Mouse (Mus musculus): ENCODE measurements around the gene Traf4.
"Not testable (repeated sequence)": the region's sequence is repeated elsewhere in the genome, so short reads cannot be mapped to it uniquely, and the experiment has no call there.

Gene Traf4

GRCm38 (mm10) chr11:78164924-78165760 is at the start of gene Traf4:
Traf4 (minus strand) TSS chr11:78165589.
- DNase-seq (ENCODE audit: low spot score in 2 of 2), result peak; percentile 76 to 83

GRCm38 (mm10) chr11:78213086-78213817 is 47.9 kb upstream of the Traf4 start:
- DNase-seq (ENCODE audit: low spot score in 2 of 2), result no peak

- no peak for DNase-seq (ENCODE audit: low spot score in 2 of 2)
Observed at GRCm38 (mm10) chr11:78211513-78211912, 46.1 kb upstream of the Traf4 start.

GRCm38 (mm10) chr11:78210615-78211014 is 45.2 kb upstream of the Traf4 start:
- no peak for DNase-seq (ENCODE audit: low spot score in 2 of 2)

- no peak for DNase-seq (ENCODE audit: low spot score in 2 of 2)
Observed at GRCm38 (mm10) chr11:78209886-78210285, 44.5 kb upstream of the Traf4 start.

- DNase-seq (ENCODE audit: low spot score in 2 of 2), result no peak
Observed at GRCm38 (mm10) chr11:78207190-78207589, 41.8 kb upstream of the Traf4 start.

GRCm38 (mm10) chr11:78205361-78206206 is 40.2 kb upstream of the Traf4 start:
- no peak for DNase-seq (ENCODE audit: low spot score in 2 of 2)

GRCm38 (mm10) chr11:78204287-78204686 is 38.9 kb upstream of the Traf4 start:
- no peak for DNase-seq (ENCODE audit: low spot score in 2 of 2)

GRCm38 (mm10) chr11:78202372-78202771 is 37.0 kb upstream of the Traf4 start:
- DNase-seq (ENCODE audit: low spot score in 2 of 2), result no peak

GRCm38 (mm10) chr11:78195101-78195863 is 29.9 kb upstream of the Traf4 start:
- DNase-seq (ENCODE audit: low spot score in 2 of 2), result no peak

GRCm38 (mm10) chr11:78194411-78195100 is 29.2 kb upstream of the Traf4 start:
- DNase-seq (ENCODE audit: low spot score in 2 of 2), result peak; percentile 76 to 86

GRCm38 (mm10) chr11:78193113-78193512 is 27.7 kb upstream of the Traf4 start, which contains the start of gene Proca1:
Proca1 (plus strand) TSS chr11:78193392.
- no peak for DNase-seq (ENCODE audit: low spot score in 2 of 2)

- DNase-seq (ENCODE audit: low spot score in 2 of 2), result no peak
Observed at GRCm38 (mm10) chr11:78190041-78190440, 24.7 kb upstream of the Traf4 start.

- DNase-seq (ENCODE audit: low spot score in 2 of 2), result peak; percentile 79 to 80
Observed at GRCm38 (mm10) chr11:78189234-78190040, 24.0 kb upstream of the Traf4 start.

- peak; percentile 80 to 89 for DNase-seq (ENCODE audit: low spot score in 2 of 2)
Observed at GRCm38 (mm10) chr11:78188331-78189233, 23.2 kb upstream of the Traf4 start, which contains the start of gene Rab34. Rab34 (plus strand) TSS chr11:78188430.

GRCm38 (mm10) chr11:78184702-78185101 is 19.3 kb upstream of the Traf4 start:
- not testable (repeated sequence) for DNase-seq (ENCODE audit: low spot score in 2 of 2)

- no peak for DNase-seq (ENCODE audit: low spot score in 2 of 2)
Observed at GRCm38 (mm10) chr11:78183884-78184514, 18.6 kb upstream of the Traf4 start.

Measured in urinary bladder, postnatal 4 days (tissue).